Mouse (Mus musculus) left cerebral cortex, postnatal 25 days (tissue): Measurements from ENCODE around the gene Ado. TPM values are rescaled to one million over a fixed set of nuclear protein-coding genes. Genes with fewer than 3 reads are reported as not detected.

Experiments
- total RNA-seq, 2 experiments: library from RNA; stranded (reverse); gene quantifications; 2 replicates each; pipeline ENCODE4 v1.2.3; 2021

Ado gene
- total RNA-seq, 2 experiments from 2014 or later: 37.5 to 38.8 TPM

Other genes with a start within 250 kb of the Ado start
- gene Egr2, start 13.5 kb downstream of the Ado start, total RNA-seq: 10 to 100 TPM; 13.8 to 15.7 TPM